Mouse (Mus musculus) left cerebral cortex, adult 18-20 months (tissue): ENCODE measurements at regions not wholly inside any gene's neighbourhood (a gene's known extent, or its start where the extent isn't known, plus 50 kb on each side); places are given as distances from the start of the nearest gene placed in this dataset.

Experiments used
- DNase-seq, 2 experiments: peaks; one replicate each; pipeline ENCODE4 v3.0.0; 2021 to 2022; ENCODE audit warnings: low spot score in 2 of 2, mixed read lengths in 1 of 2

GRCm38 (mm10) chr5:101020784-101021183 is 175.3 kb downstream of the Gpat3 start:
- peak; percentile 81 to 82 for DNase-seq

- no peak for DNase-seq
These were observed 168.3 kb downstream of the Gpat3 start for GRCm38 (mm10) chr5:101013844-101014243.

- no peak for DNase-seq
These were observed 159.7 kb downstream of the Gpat3 start for GRCm38 (mm10) chr5:101005216-101005615.

GRCm38 (mm10) chr5:101000436-101000835 is 154.9 kb downstream of the Gpat3 start:
- DNase-seq, result no peak

- no peak for DNase-seq
These were observed 146.9 kb downstream of the Gpat3 start for GRCm38 (mm10) chr5:100992365-100992764.

GRCm38 (mm10) chr5:100991626-100992025 is 146.1 kb downstream of the Gpat3 start:
- peak; percentile 8 to 49 for DNase-seq

GRCm38 (mm10) chr5:100982573-100982936 is 137.0 kb downstream of the Gpat3 start:
- DNase-seq, result no peak

- DNase-seq, result no peak
These were observed 136.5 kb downstream of the Gpat3 start for GRCm38 (mm10) chr5:100981849-100982572.

GRCm38 (mm10) chr5:100976736-100977135 is 131.2 kb downstream of the Gpat3 start:
- no peak for DNase-seq

GRCm38 (mm10) chr5:100951210-100951609 is 105.7 kb downstream of the Gpat3 start:
- no peak for DNase-seq
